Mouse (Mus musculus): Measurements from ENCODE around the gene Clint1. TPM values are rescaled to one million over a fixed set of nuclear protein-coding genes. Genes with fewer than 3 reads are reported as not detected.
A peak's percentile ranks its signal among the peaks of the same experiment; 100 is the strongest.

Clint1 gene
- polyA plus RNA-seq (2016; fragmentation: Nextera tagmentation; extraction: Ambion mirVana) = 80.2 and 80.8 TPM in 2 replicates

- under 1% methylated on average over 55 of the region's 57 CpGs for WGBS
- Histone ChIP-seq H3K9me3 (replicated peaks) (no peaks in the 10 kb centered on the region), H3K27me3 (replicated peaks) (no peaks in the 10 kb centered on the region), H3K27ac (ENCODE audit: poor library complexity, severe bottlenecking) (peak within 1 kb of the TSS; percentile 85), H3K36me3 (peaks cover 11% of the 10 kb centered on the region; the same call in 1 of the 2 replicates), H3K9ac (peak within 1 kb of the TSS; percentile 97), H3K4me2 (peak within 1 kb of the TSS; percentile 76), H3K4me3 (peak within 1 kb of the TSS; percentile 99), H3K4me1 (replicated peaks) (peaks cover 36% of the 10 kb centered on the region)
- ATAC-seq (ENCODE audit: insufficient number of reproducible peaks, low FRiP score) = peak; percentile 94
Observed at GRCm38 (mm10) chr11:45851516-45852123, at the start of gene Clint1. TSS of gene Clint1 (plus strand) at chr11:45852051.

GRCm38 (mm10) chr11:45804068-45804467, 47.8 kb upstream of the Clint1 start:
- no peak overlapping the region for H3K4me2 ChIP-seq
- no peak for ATAC-seq (ENCODE audit: insufficient number of reproducible peaks, low FRiP score)
- H3K27ac ChIP-seq (ENCODE audit: poor library complexity, severe bottlenecking) = no peak overlapping the region
- no peak overlapping the region for H3K9ac ChIP-seq
- H3K4me1 ChIP-seq (replicated peaks) = peaks cover 17% of the 10 kb centered on the region
- 86% methylated on average over 4 of the region's 4 CpGs for WGBS
- H3K4me3 ChIP-seq = no peak overlapping the region
- no peaks in the 10 kb centered on the region for H3K36me3 ChIP-seq
- H3K27me3 ChIP-seq (replicated peaks) = no peaks in the 10 kb centered on the region
- no peaks in the 10 kb centered on the region for H3K9me3 ChIP-seq (replicated peaks)

GRCm38 (mm10) chr11:45805312-45805772, 46.5 kb upstream of the Clint1 start:
- Histone ChIP-seq H3K9me3 (replicated peaks) (no peaks in the 10 kb centered on the region), H3K4me1 (replicated peaks) (peaks cover 6% of the 10 kb centered on the region; the same call in 1 of the 2 replicates), H3K27me3 (replicated peaks) (no peaks in the 10 kb centered on the region), H3K27ac (ENCODE audit: poor library complexity, severe bottlenecking) (0 out of 2 replicates have a peak overlapping the region, but pooled peaks have one; percentile 41), H3K36me3 (no peaks in the 10 kb centered on the region), H3K4me3 (no peak overlapping the region), H3K4me2 (no peak overlapping the region), H3K9ac (no peak overlapping the region)
- peak; percentile 94 for ATAC-seq (ENCODE audit: insufficient number of reproducible peaks, low FRiP score)
- 22% methylated on average over 6 of the region's 6 CpGs for WGBS

- no peak for ATAC-seq (ENCODE audit: insufficient number of reproducible peaks, low FRiP score)
- Histone ChIP-seq H3K4me2 (0 out of 2 replicates have a peak overlapping the region, but pooled peaks have one; percentile 20), H3K27ac (ENCODE audit: poor library complexity, severe bottlenecking) (no peak overlapping the region)
Observed at GRCm38 (mm10) chr11:45805810-45806209, 46.0 kb upstream of the Clint1 start.

GRCm38 (mm10) chr11:45806264-45806663, 45.6 kb upstream of the Clint1 start:
- no peak overlapping the region for H3K4me3 ChIP-seq
- H3K4me1 ChIP-seq (replicated peaks) = peaks cover 6% of the 10 kb centered on the region; the same call in 1 of the 2 replicates
- H3K9ac ChIP-seq = no peak overlapping the region
- H3K36me3 ChIP-seq = no peaks in the 10 kb centered on the region
- peak overlapping the region; percentile 20; the same call in 1 of the 2 replicates for H3K4me2 ChIP-seq
- H3K27ac ChIP-seq (ENCODE audit: poor library complexity, severe bottlenecking) = no peak overlapping the region
- WGBS = 77% methylated on average over 2 of the region's 2 CpGs
- no peak for ATAC-seq (ENCODE audit: insufficient number of reproducible peaks, low FRiP score)
- no peaks in the 10 kb centered on the region for H3K9me3 ChIP-seq (replicated peaks)
- H3K27me3 ChIP-seq (replicated peaks) = no peaks in the 10 kb centered on the region

More at GRCm38 (mm10) chr11:45805810-45806209, 46.0 kb upstream of the Clint1 start:
- Histone ChIP-seq H3K4me1 (replicated peaks) (peaks cover 6% of the 10 kb centered on the region; the same call in 1 of the 2 replicates), H3K27me3 (replicated peaks) (no peaks in the 10 kb centered on the region), H3K36me3 (no peaks in the 10 kb centered on the region), H3K4me3 (no peak overlapping the region), H3K9me3 (replicated peaks) (no peaks in the 10 kb centered on the region), H3K9ac (no peak overlapping the region)
- WGBS = 72% methylated on average over 2 of the region's 2 CpGs

GRCm38 (mm10) chr11:45806809-45807208, 45.0 kb upstream of the Clint1 start:
- no peak overlapping the region for H3K27ac ChIP-seq (ENCODE audit: poor library complexity, severe bottlenecking)
- H3K9ac ChIP-seq = no peak overlapping the region
- H3K27me3 ChIP-seq (replicated peaks) = no peaks in the 10 kb centered on the region
- no peak for ATAC-seq (ENCODE audit: insufficient number of reproducible peaks, low FRiP score)
- H3K36me3 ChIP-seq = no peaks in the 10 kb centered on the region
- H3K4me2 ChIP-seq = 0 out of 2 replicates have a peak overlapping the region, but pooled peaks have one; percentile 20
- 87% methylated on average over 3 of the region's 3 CpGs for WGBS
- no peaks in the 10 kb centered on the region for H3K9me3 ChIP-seq (replicated peaks)
- no peak overlapping the region for H3K4me3 ChIP-seq
- peaks cover 6% of the 10 kb centered on the region; the same call in 1 of the 2 replicates for H3K4me1 ChIP-seq (replicated peaks)

GRCm38 (mm10) chr11:45807820-45808219, 44.0 kb upstream of the Clint1 start:
- no peak for ATAC-seq (ENCODE audit: insufficient number of reproducible peaks, low FRiP score)

GRCm38 (mm10) chr11:45809424-45809823, 42.4 kb upstream of the Clint1 start:
- peaks cover 6% of the 10 kb centered on the region; the same call in 1 of the 2 replicates for H3K4me1 ChIP-seq (replicated peaks)
- H3K9me3 ChIP-seq (replicated peaks) = no peaks in the 10 kb centered on the region
- H3K9ac ChIP-seq = no peak overlapping the region
- H3K4me2 ChIP-seq = no peak overlapping the region
- ATAC-seq (ENCODE audit: insufficient number of reproducible peaks, low FRiP score) = no peak
- H3K27me3 ChIP-seq (replicated peaks) = no peaks in the 10 kb centered on the region
- H3K36me3 ChIP-seq = no peaks in the 10 kb centered on the region
- 48% methylated on average over 5 of the region's 5 CpGs for WGBS
- H3K4me3 ChIP-seq = no peak overlapping the region
- no peak overlapping the region for H3K27ac ChIP-seq (ENCODE audit: poor library complexity, severe bottlenecking)

More at GRCm38 (mm10) chr11:45807820-45808219, 44.0 kb upstream of the Clint1 start:
- Histone ChIP-seq H3K27me3 (replicated peaks) (no peaks in the 10 kb centered on the region), H3K36me3 (no peaks in the 10 kb centered on the region), H3K9me3 (replicated peaks) (no peaks in the 10 kb centered on the region), H3K4me3 (no peak overlapping the region), H3K4me2 (no peak overlapping the region), H3K4me1 (replicated peaks) (peaks cover 6% of the 10 kb centered on the region; the same call in 1 of the 2 replicates), H3K9ac (no peak overlapping the region), H3K27ac (ENCODE audit: poor library complexity, severe bottlenecking) (no peak overlapping the region)
- 69% methylated on average over 12 of the region's 12 CpGs for WGBS

GRCm38 (mm10) chr11:45810056-45810455, 41.8 kb upstream of the Clint1 start:
- Histone ChIP-seq H3K4me1 (replicated peaks) (peaks cover 6% of the 10 kb centered on the region; the same call in 1 of the 2 replicates), H3K4me2 (no peak overlapping the region), H3K4me3 (no peak overlapping the region), H3K27me3 (replicated peaks) (no peaks in the 10 kb centered on the region), H3K36me3 (no peaks in the 10 kb centered on the region), H3K9me3 (replicated peaks) (no peaks in the 10 kb centered on the region), H3K27ac (ENCODE audit: poor library complexity, severe bottlenecking) (no peak overlapping the region), H3K9ac (no peak overlapping the region)
- no peak for ATAC-seq (ENCODE audit: insufficient number of reproducible peaks, low FRiP score)
- 78% methylated on average over 6 of the region's 6 CpGs for WGBS

GRCm38 (mm10) chr11:45810805-45811204, 41.0 kb upstream of the Clint1 start:
- no peak overlapping the region for H3K4me2 ChIP-seq
- H3K4me1 ChIP-seq (replicated peaks) = no peaks in the 10 kb centered on the region
- no peak overlapping the region for H3K27ac ChIP-seq (ENCODE audit: poor library complexity, severe bottlenecking)
- H3K36me3 ChIP-seq = no peaks in the 10 kb centered on the region
- H3K4me3 ChIP-seq = no peak overlapping the region
- no peaks in the 10 kb centered on the region for H3K9me3 ChIP-seq (replicated peaks)
- peak; percentile 73; the same call in 1 of the 2 replicates for ATAC-seq (ENCODE audit: insufficient number of reproducible peaks, low FRiP score)
- H3K27me3 ChIP-seq (replicated peaks) = no peaks in the 10 kb centered on the region
- no peak overlapping the region for H3K9ac ChIP-seq
- 88% methylated on average over 8 of the region's 8 CpGs for WGBS

GRCm38 (mm10) chr11:45815603-45816002, 36.2 kb upstream of the Clint1 start:
- Histone ChIP-seq H3K27me3 (replicated peaks) (no peaks in the 10 kb centered on the region), H3K9me3 (replicated peaks) (no peaks in the 10 kb centered on the region), H3K4me2 (no peak overlapping the region), H3K4me1 (replicated peaks) (no peaks in the 10 kb centered on the region), H3K9ac (no peak overlapping the region), H3K27ac (ENCODE audit: poor library complexity, severe bottlenecking) (no peak overlapping the region), H3K4me3 (no peak overlapping the region), H3K36me3 (no peaks in the 10 kb centered on the region)
- no peak for ATAC-seq (ENCODE audit: insufficient number of reproducible peaks, low FRiP score)
- WGBS = 77% methylated on average over 10 of the region's 10 CpGs
